Mouse (Mus musculus): ENCODE data around the gene Elp6. TPM values are rescaled to one million over a fixed set of nuclear protein-coding genes. Genes with fewer than 3 reads are reported as not detected.
"Not testable (repeated sequence)": the region's sequence is repeated elsewhere in the genome, so short reads cannot be mapped to it uniquely, and the experiment has no call there.

Elp6 gene
- polyA plus RNA-seq, 1 experiment, result 21.0 TPM

GRCm38 (mm10) chr9:110324181-110324580 is 19.2 kb downstream of the Elp6 start:
- Histone ChIP-seq H3K4me3 (ENCODE audit: control insufficient read depth, insufficient read depth, low read length) (no peak overlapping the region), H3K27me3 (ENCODE audit: control insufficient read depth, insufficient read depth, low read length) (no peaks in the 10 kb centered on the region), H3K27ac (ENCODE audit: control insufficient read depth, insufficient read depth, low read length) (no peak overlapping the region), H3K36me3 (ENCODE audit: control insufficient read depth, insufficient read depth, low read length) (peaks cover 8% of the 10 kb centered on the region), H3K4me1 (replicated peaks; ENCODE audit: control insufficient read depth, insufficient read depth, low read length) (peaks cover 7% of the 10 kb centered on the region)
- 93% methylated on average over 1 of the region's 1 CpGs for WGBS
- TF ChIP-seq CTCF (IDR thresholded peaks at IDR 0.05; ENCODE audit: borderline replicate concordance, control insufficient read depth, extremely low read depth, insufficient read depth, low read length, poor library complexity) (no peak), POLR2A (IDR thresholded peaks at IDR 0.05; ENCODE audit: control insufficient read depth, extremely low read depth, insufficient read depth, low read length, poor library complexity) (no peak)
- no peak for DNase-seq

GRCm38 (mm10) chr9:110328178-110328577 is 23.2 kb downstream of the Elp6 start:
- Histone ChIP-seq H3K27ac (ENCODE audit: control insufficient read depth, insufficient read depth, low read length) (no peak overlapping the region), H3K4me1 (replicated peaks; ENCODE audit: control insufficient read depth, insufficient read depth, low read length) (peaks cover 20% of the 10 kb centered on the region), H3K4me3 (ENCODE audit: control insufficient read depth, insufficient read depth, low read length) (no peak overlapping the region), H3K27me3 (ENCODE audit: control insufficient read depth, insufficient read depth, low read length) (no peaks in the 10 kb centered on the region), H3K36me3 (ENCODE audit: control insufficient read depth, insufficient read depth, low read length) (no peaks in the 10 kb centered on the region)
- WGBS, result 57% methylated on average over 2 of the region's 2 CpGs
- no peak for DNase-seq
- no peak for TF ChIP-seq CTCF (IDR thresholded peaks at IDR 0.05; ENCODE audit: borderline replicate concordance, control insufficient read depth, extremely low read depth, insufficient read depth, low read length, poor library complexity)
- TF ChIP-seq POLR2A (IDR thresholded peaks at IDR 0.05; ENCODE audit: control insufficient read depth, extremely low read depth, insufficient read depth, low read length, poor library complexity), result no peak

GRCm38 (mm10) chr9:110328946-110329630 is 24.1 kb downstream of the Elp6 start:
- Histone ChIP-seq H3K36me3 (ENCODE audit: control insufficient read depth, insufficient read depth, low read length) (no peaks in the 10 kb centered on the region), H3K4me3 (ENCODE audit: control insufficient read depth, insufficient read depth, low read length) (peak overlapping the region; percentile 40), H3K27ac (ENCODE audit: control insufficient read depth, insufficient read depth, low read length) (peak overlapping the region; percentile 36; the same call in 1 of the 2 replicates), H3K4me1 (replicated peaks; ENCODE audit: control insufficient read depth, insufficient read depth, low read length) (peaks cover 22% of the 10 kb centered on the region), H3K27me3 (ENCODE audit: control insufficient read depth, insufficient read depth, low read length) (no peaks in the 10 kb centered on the region)
- peak; percentile 10 for DNase-seq
- TF ChIP-seq CTCF (IDR thresholded peaks at IDR 0.05; ENCODE audit: borderline replicate concordance, control insufficient read depth, extremely low read depth, insufficient read depth, low read length, poor library complexity) (no peak), POLR2A (IDR thresholded peaks at IDR 0.05; ENCODE audit: control insufficient read depth, extremely low read depth, insufficient read depth, low read length, poor library complexity) (no peak)
- 16% methylated on average over 5 of the region's 5 CpGs for WGBS

- H3K36me3 ChIP-seq (ENCODE audit: control insufficient read depth, insufficient read depth, low read length), result no peaks in the 10 kb centered on the region
- peak; percentile 47 for DNase-seq
- H3K27ac ChIP-seq (ENCODE audit: control insufficient read depth, insufficient read depth, low read length), result peak overlapping the region; percentile 36; the same call in 1 of the 2 replicates
- WGBS, result 9% methylated on average over 21 of the region's 21 CpGs
- peaks cover 25% of the 10 kb centered on the region for H3K4me1 ChIP-seq (replicated peaks; ENCODE audit: control insufficient read depth, insufficient read depth, low read length)
- TF ChIP-seq CTCF (IDR thresholded peaks at IDR 0.05; ENCODE audit: borderline replicate concordance, control insufficient read depth, extremely low read depth, insufficient read depth, low read length, poor library complexity) (no peak), POLR2A (IDR thresholded peaks at IDR 0.05; ENCODE audit: control insufficient read depth, extremely low read depth, insufficient read depth, low read length, poor library complexity) (no peak)
- H3K27me3 ChIP-seq (ENCODE audit: control insufficient read depth, insufficient read depth, low read length), result no peaks in the 10 kb centered on the region
- peak overlapping the region; percentile 40 for H3K4me3 ChIP-seq (ENCODE audit: control insufficient read depth, insufficient read depth, low read length)
Observed at GRCm38 (mm10) chr9:110329655-110330054, 24.7 kb downstream of the Elp6 start.

GRCm38 (mm10) chr9:110330341-110330740 is 25.4 kb downstream of the Elp6 start:
- 0 out of 2 replicates have a peak overlapping the region, but pooled peaks have one; percentile 8 for H3K4me3 ChIP-seq (ENCODE audit: control insufficient read depth, insufficient read depth, low read length)
- no peaks in the 10 kb centered on the region for H3K36me3 ChIP-seq (ENCODE audit: control insufficient read depth, insufficient read depth, low read length)
- H3K27ac ChIP-seq (ENCODE audit: control insufficient read depth, insufficient read depth, low read length), result no peak overlapping the region
- H3K27me3 ChIP-seq (ENCODE audit: control insufficient read depth, insufficient read depth, low read length), result no peaks in the 10 kb centered on the region
- TF ChIP-seq CTCF (IDR thresholded peaks at IDR 0.05; ENCODE audit: borderline replicate concordance, control insufficient read depth, extremely low read depth, insufficient read depth, low read length, poor library complexity) (no peak), POLR2A (IDR thresholded peaks at IDR 0.05; ENCODE audit: control insufficient read depth, extremely low read depth, insufficient read depth, low read length, poor library complexity) (no peak)
- DNase-seq, result no peak
- WGBS, result 19% methylated on average over 6 of the region's 6 CpGs
- peaks cover 25% of the 10 kb centered on the region for H3K4me1 ChIP-seq (replicated peaks; ENCODE audit: control insufficient read depth, insufficient read depth, low read length)

- DNase-seq; H3K4me3 ChIP-seq (ENCODE audit: control insufficient read depth, insufficient read depth, low read length); H3K36me3 ChIP-seq (ENCODE audit: control insufficient read depth, insufficient read depth, low read length); H3K27me3 ChIP-seq (ENCODE audit: control insufficient read depth, insufficient read depth, low read length); H3K27ac ChIP-seq (ENCODE audit: control insufficient read depth, insufficient read depth, low read length): not testable (repeated sequence)
- 96% methylated on average over 5 of the region's 5 CpGs for WGBS
- H3K4me1 ChIP-seq (replicated peaks; ENCODE audit: control insufficient read depth, insufficient read depth, low read length), result peaks cover 25% of the 10 kb centered on the region
Observed at GRCm38 (mm10) chr9:110330913-110331312, 25.9 kb downstream of the Elp6 start.
